Mouse (Mus musculus): Measurements from ENCODE around the gene Dapl1. TPM values are rescaled to one million over a fixed set of nuclear protein-coding genes. Genes with fewer than 3 reads are reported as not detected.

The Dapl1 gene
- total RNA-seq, 2 experiments from 2014 or later: not detected

DNA sequence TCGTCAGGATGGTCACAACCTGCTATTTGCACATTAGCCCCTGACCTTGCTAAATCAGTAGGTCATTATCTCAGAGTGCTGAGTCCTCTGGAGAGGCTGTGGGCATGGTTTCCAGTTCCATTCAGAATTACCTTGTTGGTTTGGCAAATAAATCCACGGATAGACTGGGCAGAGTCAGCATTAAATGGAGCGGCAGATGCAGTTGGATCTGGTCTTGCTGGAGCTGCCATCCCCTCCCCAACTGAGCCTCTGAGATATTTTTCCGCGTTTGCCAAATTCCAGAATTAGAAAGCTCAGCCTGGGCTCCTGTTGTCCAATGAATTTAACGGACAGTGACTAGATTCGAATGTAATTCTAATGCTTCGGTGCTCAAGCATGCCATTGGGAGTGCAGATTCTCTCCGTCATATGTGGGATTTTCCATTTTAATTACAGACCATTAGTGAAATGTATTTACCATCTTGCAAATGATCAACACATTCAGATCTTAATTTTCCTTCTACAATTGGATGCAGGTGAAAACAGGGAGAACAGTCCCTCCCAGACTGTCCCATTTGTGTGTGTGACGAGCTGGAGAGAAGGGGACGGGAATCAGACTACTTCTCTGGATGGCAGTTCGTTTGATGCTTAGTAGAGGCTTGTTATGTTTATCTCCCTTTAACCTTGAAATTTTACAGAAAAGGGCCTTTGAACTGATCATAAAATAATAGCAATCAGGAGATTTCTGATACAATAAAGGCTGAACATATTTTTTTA lies 20.8 kb upstream of the Dapl1 start:
- DNase-seq (ENCODE audit: low spot score in 2 of 2): peak in 1 of 2 experiments; percentile 39
- no peak overlapping the region for H3K27ac ChIP-seq
- TF ChIP-seq CTCF (conservative IDR thresholded peaks at IDR 0.05): no peak
- H3K4me3 ChIP-seq: no peak overlapping the region

DNA sequence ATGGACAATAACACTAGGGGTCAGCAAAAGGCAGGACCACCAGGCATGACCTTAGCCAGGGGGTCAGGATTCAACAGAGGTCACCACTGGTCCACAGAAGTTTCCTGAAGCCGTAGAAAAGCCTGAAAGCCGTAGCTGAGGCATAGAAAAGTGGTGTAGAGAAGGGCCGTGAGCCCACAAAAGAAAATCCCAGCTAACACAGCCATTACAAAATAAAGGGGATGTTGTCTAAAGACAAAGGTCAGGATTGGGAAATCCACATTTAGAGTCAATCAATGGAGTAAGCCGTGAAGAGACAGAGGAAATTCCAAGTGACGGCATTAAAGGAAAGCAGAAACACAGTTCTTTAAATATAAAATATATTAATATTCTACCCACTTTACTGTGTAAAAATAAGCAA lies 18.8 kb upstream of the Dapl1 start:
- Histone ChIP-seq H3K4me3 (no peak overlapping the region), H3K27ac (no peak overlapping the region)
- DNase-seq (ENCODE audit: low spot score in 2 of 2): no peak
- no peak for TF ChIP-seq CTCF (conservative IDR thresholded peaks at IDR 0.05)

DNA sequence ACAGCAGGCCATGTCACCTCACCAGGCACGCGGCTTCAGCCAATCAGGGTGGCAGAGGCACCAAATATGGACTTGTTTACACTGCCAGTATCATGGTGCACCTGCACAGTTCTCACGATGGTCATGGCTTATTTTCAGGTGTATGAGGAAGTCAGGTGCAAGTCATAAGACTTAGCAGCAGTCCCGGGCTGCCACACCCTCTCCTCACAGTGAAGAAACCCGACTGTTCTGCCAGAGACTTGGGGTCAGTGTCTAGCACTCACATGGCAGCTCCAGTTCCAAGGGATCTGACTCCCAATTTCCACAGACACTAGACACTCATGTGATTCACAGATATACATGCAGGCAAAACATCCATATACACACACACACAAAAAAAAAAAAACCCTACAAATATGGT lies 18.1 kb upstream of the Dapl1 start:
- no peak for TF ChIP-seq CTCF (conservative IDR thresholded peaks at IDR 0.05)
- no peak for DNase-seq (ENCODE audit: low spot score in 2 of 2)
- H3K27ac ChIP-seq: no peak overlapping the region
- no peak overlapping the region for H3K4me3 ChIP-seq

DNA sequence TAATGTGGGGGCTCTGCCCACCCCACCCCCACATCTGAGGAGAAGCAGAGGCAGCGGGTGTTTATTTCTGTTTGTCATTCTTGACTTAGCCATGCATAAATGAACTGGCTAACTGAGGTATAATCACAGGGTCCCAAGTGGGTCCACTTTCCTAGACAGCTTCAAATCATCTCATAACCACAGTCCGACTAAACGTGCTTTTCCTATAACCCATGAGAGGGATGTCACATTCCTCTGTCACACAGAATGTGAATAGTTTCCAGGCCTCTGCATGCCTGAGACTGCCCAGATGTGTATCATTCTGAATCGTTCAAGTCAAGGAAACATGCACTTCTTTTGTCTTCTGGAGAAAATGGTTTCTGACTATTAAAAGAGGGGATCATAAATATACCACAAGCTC lies 17.4 kb upstream of the Dapl1 start:
- Histone ChIP-seq H3K27ac (no peak overlapping the region), H3K4me3 (no peak overlapping the region)
- TF ChIP-seq CTCF (conservative IDR thresholded peaks at IDR 0.05): no peak
- DNase-seq (ENCODE audit: low spot score in 2 of 2): no peak

DNA sequence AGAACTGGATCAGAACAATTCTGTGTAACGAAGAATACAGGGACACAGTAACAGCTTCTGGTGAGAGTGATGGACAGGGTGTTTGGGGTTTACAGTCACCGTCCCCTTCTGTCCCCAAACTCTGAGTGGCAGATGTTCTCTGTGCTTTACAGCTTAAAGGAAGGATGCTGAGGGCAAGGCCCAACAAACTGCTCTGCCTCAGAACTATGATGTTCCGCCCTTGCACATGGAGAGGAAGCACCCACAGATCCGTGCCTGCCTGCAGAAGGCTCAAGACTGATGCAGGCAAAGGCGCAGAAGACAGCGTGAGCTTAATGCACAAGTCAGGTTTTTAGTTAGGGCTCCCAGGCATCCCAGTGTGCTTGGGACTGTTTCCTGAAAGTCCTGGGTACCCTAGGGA lies 16.5 kb upstream of the Dapl1 start:
- no peak overlapping the region for H3K27ac ChIP-seq
- no peak overlapping the region for H3K4me3 ChIP-seq
- TF ChIP-seq CTCF (conservative IDR thresholded peaks at IDR 0.05): no peak
- DNase-seq (ENCODE audit: low spot score in 2 of 2): no peak

DNA sequence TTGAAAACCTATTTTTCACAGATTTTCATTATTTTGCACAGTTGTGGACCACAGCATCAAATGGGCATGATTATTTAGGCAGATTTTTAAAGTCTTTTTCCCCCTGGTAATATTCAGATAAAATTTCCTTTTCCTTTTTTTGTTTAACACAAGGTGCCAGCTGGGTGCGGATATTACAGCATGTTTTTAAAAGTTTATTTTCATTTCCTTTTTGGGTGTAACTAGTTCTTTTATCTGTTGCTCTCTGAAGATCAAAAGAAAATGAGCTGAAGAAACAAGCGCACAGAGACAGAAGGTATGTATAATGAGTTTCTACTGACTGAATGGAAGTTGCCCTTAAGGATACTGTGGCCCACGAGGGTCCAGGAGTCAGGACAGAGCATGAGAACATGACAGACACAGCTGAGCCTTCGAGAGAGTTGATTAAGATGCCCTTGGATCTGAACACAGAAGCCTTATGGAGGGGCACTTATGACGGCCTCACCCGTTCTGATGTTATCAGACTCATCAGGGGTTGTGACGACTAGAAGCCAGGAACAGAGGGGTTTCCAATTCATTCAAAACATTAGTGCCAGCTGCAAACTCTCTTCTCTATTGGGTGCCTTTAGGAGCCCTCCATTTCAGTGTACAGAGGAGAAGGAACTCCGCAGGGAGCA lies 14.7 kb upstream of the Dapl1 start:
- no peak for DNase-seq (ENCODE audit: low spot score in 2 of 2)
- Histone ChIP-seq H3K27ac (peak overlapping the region; percentile 80), H3K4me3 (no peak overlapping the region)
- no peak for TF ChIP-seq CTCF (conservative IDR thresholded peaks at IDR 0.05)

DNA sequence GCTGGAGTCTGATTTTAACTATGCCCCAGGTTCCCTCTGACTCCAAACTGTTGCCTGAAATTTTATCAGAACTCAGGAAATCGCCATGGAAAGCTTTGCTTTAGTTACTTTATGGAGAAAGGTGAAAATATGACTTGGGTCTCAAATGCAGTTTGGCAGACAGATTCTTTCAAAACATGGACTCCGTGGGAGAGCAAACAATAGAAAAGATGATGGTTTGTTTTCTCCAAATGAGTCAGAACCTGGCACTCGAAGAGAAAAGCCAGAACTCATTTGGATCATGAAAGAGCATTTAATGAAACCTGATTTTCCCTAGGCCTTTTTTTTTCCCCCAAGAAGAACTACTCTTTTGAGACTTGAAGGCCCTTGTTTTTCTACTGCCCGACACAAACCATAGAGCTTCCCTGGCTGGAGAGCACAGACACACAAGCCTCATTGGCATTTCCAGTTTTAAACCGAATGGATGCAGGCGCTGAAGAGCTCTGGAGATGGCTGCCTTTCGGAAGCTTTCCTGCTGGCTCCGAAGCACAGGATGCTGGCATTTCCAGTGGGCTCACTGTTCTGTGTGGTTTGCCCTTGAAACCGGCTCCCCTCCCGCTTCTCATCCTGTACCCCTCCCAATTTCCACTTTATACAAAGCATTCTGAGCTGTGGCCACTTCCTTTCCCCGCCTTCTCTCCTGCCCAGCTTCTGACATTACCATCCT lies 14.0 kb upstream of the Dapl1 start:
- H3K27ac ChIP-seq: peak overlapping the region; percentile 80
- TF ChIP-seq CTCF (conservative IDR thresholded peaks at IDR 0.05): no peak

DNA sequence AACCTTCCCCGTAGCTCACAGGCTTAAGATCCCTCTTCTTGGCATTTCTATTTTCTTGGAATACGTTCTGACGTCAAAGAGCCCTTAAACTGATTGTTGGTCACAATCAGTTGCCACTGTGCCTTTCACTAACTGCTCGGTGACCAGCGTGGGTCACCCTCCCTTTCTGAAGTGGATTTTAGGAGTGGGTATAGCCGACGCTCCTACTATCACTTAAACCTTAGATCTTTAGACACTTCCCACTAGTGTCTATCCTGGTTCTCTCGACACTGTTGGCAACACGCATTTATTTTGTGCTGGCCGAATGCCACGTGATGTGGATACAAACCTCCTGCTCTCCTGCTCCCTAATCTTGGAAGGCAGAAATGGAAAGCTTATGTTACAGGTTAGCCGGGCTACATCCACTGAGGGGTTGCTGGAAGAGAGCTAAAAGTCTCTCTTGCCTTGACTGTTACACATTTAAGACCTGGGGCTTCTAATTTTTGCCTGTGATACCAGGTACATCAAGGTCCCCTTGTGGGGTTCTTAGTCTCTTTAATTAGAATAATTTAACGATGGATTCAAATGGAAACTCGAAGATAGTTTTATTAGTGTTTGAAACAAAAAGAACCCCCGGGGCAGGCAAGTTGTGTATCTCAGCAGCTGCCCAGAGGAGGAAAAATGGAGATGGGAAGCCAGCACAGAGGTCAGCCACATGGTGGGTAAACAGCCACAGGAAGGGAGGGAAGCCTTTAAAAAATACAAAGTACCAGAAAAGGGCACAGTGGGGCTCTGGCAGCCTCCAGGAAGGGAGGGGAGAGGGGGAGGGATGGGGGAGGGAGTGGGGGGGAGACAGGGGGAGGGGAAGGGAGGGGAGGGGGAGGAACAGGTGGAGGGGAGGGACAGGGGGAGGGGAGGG lies 13.2 kb upstream of the Dapl1 start:
- no peak for DNase-seq (ENCODE audit: low spot score in 2 of 2)
- Histone ChIP-seq H3K4me3 (peak overlapping the region; percentile 19; the same call in 1 of the 2 replicates), H3K27ac (peak overlapping the region; percentile 80)
- TF ChIP-seq CTCF (conservative IDR thresholded peaks at IDR 0.05): no peak

More for the DNA sequence above, 14.0 kb upstream of the Dapl1 start:
- DNase-seq (ENCODE audit: low spot score in 2 of 2): no peak
- peak overlapping the region; percentile 19; the same call in 1 of the 2 replicates for H3K4me3 ChIP-seq

DNA sequence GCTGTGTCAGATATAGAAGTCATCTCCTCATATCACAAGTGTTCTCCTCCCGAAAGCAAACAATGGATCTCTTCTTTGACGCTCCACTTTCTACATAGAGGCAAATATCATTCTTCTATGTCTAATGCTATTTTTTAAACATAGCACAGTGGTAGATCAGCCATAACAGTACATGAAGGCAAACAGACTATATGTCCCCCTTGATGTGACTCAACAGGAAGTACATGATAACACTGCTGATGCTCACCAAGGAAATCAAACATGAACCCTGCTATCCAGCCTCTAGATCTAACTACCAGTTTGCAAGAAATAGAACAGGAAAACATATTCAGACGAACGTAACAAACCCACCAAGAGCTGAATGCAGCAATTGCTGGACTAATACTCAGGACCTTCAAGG lies 10.1 kb upstream of the Dapl1 start:
- no peak for DNase-seq (ENCODE audit: low spot score in 2 of 2)
- H3K4me3 ChIP-seq: no peak overlapping the region
- H3K27ac ChIP-seq: no peak overlapping the region
- TF ChIP-seq CTCF (conservative IDR thresholded peaks at IDR 0.05): no peak

DNA sequence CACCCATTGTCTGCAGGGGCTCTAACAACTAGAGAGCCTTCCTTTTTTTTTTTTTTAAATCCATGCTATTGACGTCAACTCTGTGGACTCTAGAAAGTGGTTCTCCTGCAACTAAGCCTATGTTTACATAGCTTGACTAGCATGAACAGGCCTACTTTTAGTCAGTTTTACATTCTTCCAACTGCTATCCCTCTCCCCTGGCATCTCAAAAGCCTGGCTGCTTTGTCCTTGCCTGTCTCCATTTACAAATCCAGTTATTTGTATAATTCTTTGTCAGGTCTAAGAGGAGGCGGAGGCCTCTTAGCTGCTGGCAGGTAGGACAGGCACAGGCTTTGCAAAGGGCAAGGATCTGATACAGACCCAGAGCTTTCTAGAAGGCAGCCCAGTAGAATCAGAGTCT lies 627 bp downstream of the Dapl1 start:
- no peak for TF ChIP-seq CTCF (conservative IDR thresholded peaks at IDR 0.05)
- DNase-seq (ENCODE audit: low spot score in 2 of 2): no peak
- no peak overlapping the region for H3K4me3 ChIP-seq
- no peak overlapping the region for H3K27ac ChIP-seq

DNA sequence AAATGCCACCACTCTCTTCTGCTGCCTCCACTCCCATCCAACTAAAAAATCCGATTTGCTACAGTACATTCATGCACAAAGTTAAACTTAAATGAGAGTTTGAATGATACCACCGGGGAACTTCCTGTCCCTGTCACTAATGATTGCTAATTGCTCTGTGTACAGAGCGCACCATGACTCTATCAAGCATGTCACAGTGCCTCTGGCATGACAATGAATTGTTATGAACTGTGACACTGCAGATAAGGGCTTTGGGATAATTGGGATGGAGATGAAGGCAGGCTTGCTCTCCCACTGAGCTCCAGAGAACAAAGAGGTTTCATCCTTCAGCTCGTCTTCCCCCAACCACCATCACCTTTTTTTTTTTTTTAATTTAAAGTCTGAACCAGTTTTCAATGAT lies 1.2 kb downstream of the Dapl1 start:
- no peak for TF ChIP-seq CTCF (conservative IDR thresholded peaks at IDR 0.05)
- Histone ChIP-seq H3K4me3 (no peak overlapping the region), H3K27ac (no peak overlapping the region)
- DNase-seq (ENCODE audit: low spot score in 2 of 2): no peak

DNA sequence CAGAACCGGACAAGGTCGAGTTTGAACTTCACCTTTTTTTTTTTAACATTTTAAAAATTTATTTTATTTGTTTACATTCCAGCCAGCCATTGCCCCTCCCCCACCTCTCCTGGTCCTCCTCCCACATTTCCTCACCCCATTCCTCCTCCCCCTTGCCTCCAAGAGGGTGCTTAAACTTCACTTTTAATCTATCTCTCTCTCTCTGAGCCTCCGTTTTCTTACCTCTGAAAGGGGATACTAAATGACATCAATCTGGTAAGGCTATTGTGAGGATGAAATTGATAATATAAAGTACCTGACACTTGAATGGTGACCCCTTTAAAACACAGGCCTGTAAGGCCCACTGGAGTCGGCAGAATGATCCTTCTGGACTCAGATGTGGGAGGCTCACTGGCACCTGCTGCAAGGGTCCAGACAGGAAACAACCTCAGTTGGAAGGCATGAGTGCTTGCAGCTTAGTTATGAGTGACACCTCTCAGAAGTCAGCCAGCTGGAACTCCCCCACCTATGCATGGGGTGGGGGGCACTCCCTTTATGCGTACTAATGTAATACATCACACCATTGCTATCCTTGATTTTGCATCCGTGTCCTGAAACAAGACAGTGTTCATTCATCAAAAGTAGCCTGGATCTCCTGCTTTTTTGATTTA lies 1.9 kb downstream of the Dapl1 start:
- Histone ChIP-seq H3K4me3 (no peak overlapping the region), H3K27ac (no peak overlapping the region)
- TF ChIP-seq CTCF (conservative IDR thresholded peaks at IDR 0.05): no peak
- DNase-seq (ENCODE audit: low spot score in 2 of 2): no peak
